Mouse (Mus musculus) MEL (cell line): Measurements from ENCODE around the gene Rexo5. TPM values are rescaled to one million over a fixed set of nuclear protein-coding genes. Genes with fewer than 3 reads are reported as not detected.

Experiments used
- DNase-seq: peaks from one replicate; pipeline ENCODE4 v3.0.0; 2011; ENCODE audit warnings: low read depth, low spot score
- H3K27ac ChIP-seq: 2 replicates; pipeline ENCODE4 v1.5.1; 2012; ENCODE audit warnings: low read depth, mild to moderate bottlenecking, control low read depth, low read length, moderate library complexity; ENCODE audit not compliant: control insufficient read depth
- H3K27me3 ChIP-seq, 2 experiments: fragments of 150-350 bp in 1 of 2; sonication (generic) in 1 of 2; 2 replicates each; pipeline ENCODE4 v1.6.1; 2012; ENCODE audit warnings: low read length in 2 of 2, mild to moderate bottlenecking in 2 of 2, improper control_type of control experiment in 1 of 2, moderate library complexity in 1 of 2; ENCODE audit not compliant: insufficient read depth in 2 of 2, control insufficient read depth in 1 of 2
- H3K36me3 ChIP-seq, 2 experiments: 2 replicates each; pipeline ENCODE4 v1.6.1; 2012 to 2014; ENCODE audit warnings: low read length in 2 of 2, improper control_type of control experiment in 1 of 2, inconsistent platforms in 1 of 2, mild to moderate bottlenecking in 1 of 2; ENCODE audit not compliant: insufficient read depth in 2 of 2, control insufficient read depth in 1 of 2
- H3K4me1 ChIP-seq, 2 experiments: fragments of 150-350 bp in 1 of 2; sonication (generic) in 1 of 2; 2 replicates each; pipeline ENCODE4 v1.6.1; 2012; ENCODE audit warnings: low read length in 2 of 2, improper control_type of control experiment in 1 of 2, mild to moderate bottlenecking in 1 of 2; ENCODE audit not compliant: insufficient read depth in 2 of 2, control insufficient read depth in 1 of 2
- H3K4me3 ChIP-seq, 2 experiments: fragments of 150-350 bp in 1 of 2; sonication (generic) in 1 of 2; 2 replicates each; pipeline ENCODE4 v1.5.1; 2012; ENCODE audit warnings: low read depth in 2 of 2, low read length in 2 of 2, mild to moderate bottlenecking in 2 of 2, moderate library complexity in 2 of 2, control low read depth in 1 of 2, improper control_type of control experiment in 1 of 2; ENCODE audit not compliant: control insufficient read depth in 1 of 2, insufficient read depth in 1 of 2
- H3K79me2 ChIP-seq: 2 replicates; pipeline ENCODE4 v1.6.1; 2012; ENCODE audit warnings: mild to moderate bottlenecking, low read length, moderate library complexity; ENCODE audit not compliant: control insufficient read depth, poor library complexity, insufficient read depth
- H3K9ac ChIP-seq: 2 replicates; pipeline ENCODE4 v1.6.1; 2012; ENCODE audit warnings: low read depth, mild to moderate bottlenecking, control low read depth, low read length, moderate library complexity; ENCODE audit not compliant: control insufficient read depth, poor library complexity, severe bottlenecking
- H3K9me3 ChIP-seq: fragments of 150-350 bp; sonication (generic); replicated peaks from 2 replicates; pipeline ENCODE4 v1.6.1; 2012; ENCODE audit warnings: mild to moderate bottlenecking, low read length, improper control_type of control experiment, moderate library complexity; ENCODE audit not compliant: insufficient read depth
- BHLHE40 ChIP-seq: IDR thresholded peaks from 2 replicates; pipeline ENCODE4 v1.6.1; 2012; ENCODE audit warnings: low read depth, mild to moderate bottlenecking, inconsistent platforms, low read length, improper control_type of control experiment, borderline replicate concordance
- CHD1 ChIP-seq: IDR thresholded peaks from 2 replicates; pipeline ENCODE4 v1.6.1; 2012; ENCODE audit warnings: low read depth, mild to moderate bottlenecking, inconsistent platforms, low read length, improper control_type of control experiment
- CHD2 ChIP-seq: IDR thresholded peaks from 2 replicates; pipeline ENCODE4 v1.6.1; 2011; ENCODE audit warnings: low read length, improper control_type of control experiment
- CTCF ChIP-seq, 3 experiments: IDR thresholded peaks in 2 of 3; conservative IDR thresholded peaks in 1 of 3; 2 replicates each; pipeline ENCODE4 v1.5.1; 2011 to 2012; ENCODE audit warnings: low read length in 3 of 3, low read depth in 2 of 3, mild to moderate bottlenecking in 2 of 3, improper control_type of control experiment in 1 of 3, inconsistent platforms in 1 of 3, mixed read lengths in 1 of 3, moderate library complexity in 1 of 3; ENCODE audit not compliant: control insufficient read depth in 1 of 3, insufficient read depth in 1 of 3, poor library complexity in 1 of 3, severe bottlenecking in 1 of 3
- E2F4 ChIP-seq: IDR thresholded peaks from 2 replicates; pipeline ENCODE4 v1.6.1; 2011; ENCODE audit warnings: low read depth, low read length, improper control_type of control experiment, borderline replicate concordance
- ELF1 ChIP-seq: IDR thresholded peaks from 2 replicates; pipeline ENCODE4 v1.6.1; 2014; ENCODE audit warnings: low read depth, mild to moderate bottlenecking, inconsistent platforms, low read length, improper control_type of control experiment, moderate library complexity
- EP300 ChIP-seq, 2 experiments: IDR thresholded peaks; 2 replicates each; pipeline ENCODE4 v1.6.1; 2011; ENCODE audit warnings: improper control_type of control experiment in 2 of 2, low read length in 2 of 2, low read depth in 1 of 2, mild to moderate bottlenecking in 1 of 2
- ETS1 ChIP-seq: IDR thresholded peaks from 2 replicates; pipeline ENCODE4 v1.6.1; 2012; ENCODE audit warnings: low read depth, mild to moderate bottlenecking, inconsistent platforms, low read length, improper control_type of control experiment, moderate library complexity
- GABPA ChIP-seq: IDR thresholded peaks from 2 replicates; pipeline ENCODE4 v1.6.1; 2012; ENCODE audit warnings: low read depth, mild to moderate bottlenecking, inconsistent platforms, low read length, improper control_type of control experiment, moderate library complexity
- GATA1 ChIP-seq: IDR thresholded peaks from 2 replicates; pipeline ENCODE4 v1.6.1; 2011; ENCODE audit warnings: low read depth, low read length, improper control_type of control experiment
- HCFC1 ChIP-seq: IDR thresholded peaks from 2 replicates; pipeline ENCODE4 v1.6.1; 2012; ENCODE audit warnings: low read depth, mild to moderate bottlenecking, inconsistent platforms, low read length, improper control_type of control experiment, moderate library complexity
- JUND ChIP-seq: IDR thresholded peaks from 2 replicates; pipeline ENCODE4 v1.6.1; 2011; ENCODE audit warnings: low read depth, mild to moderate bottlenecking, improper control_type of control experiment, low read length
- KAT2A ChIP-seq: conservative IDR thresholded peaks from 2 replicates; pipeline ENCODE4 v1.6.1; 2012; ENCODE audit warnings: low read depth, low read length, improper control_type of control experiment, inconsistent platforms
- MAX ChIP-seq: IDR thresholded peaks from 2 replicates; pipeline ENCODE4 v1.6.1; 2011; ENCODE audit warnings: low read length, improper control_type of control experiment
- MAZ ChIP-seq: IDR thresholded peaks from 2 replicates; pipeline ENCODE4 v1.6.1; 2012; ENCODE audit warnings: low read depth, mild to moderate bottlenecking, inconsistent platforms, low read length, improper control_type of control experiment
- MEF2A ChIP-seq: IDR thresholded peaks from 2 replicates; pipeline ENCODE4 v1.6.1; 2014; ENCODE audit warnings: low read depth, mild to moderate bottlenecking, inconsistent platforms, low read length, improper control_type of control experiment; ENCODE audit not compliant: poor library complexity, insufficient replicate concordance, severe bottlenecking; ENCODE audit errors: extremely low read depth
- MXI1 ChIP-seq: IDR thresholded peaks from 2 replicates; pipeline ENCODE4 v1.6.1; 2011; ENCODE audit warnings: mild to moderate bottlenecking, low read depth, low read length, improper control_type of control experiment
- MYB ChIP-seq: IDR thresholded peaks from 2 replicates; pipeline ENCODE4 v1.6.1; 2011; ENCODE audit warnings: mild to moderate bottlenecking, low read depth, low read length, improper control_type of control experiment
- MYC ChIP-seq: IDR thresholded peaks from 2 replicates; pipeline ENCODE4 v1.6.1; 2011; ENCODE audit warnings: low read depth, mild to moderate bottlenecking, low read length, improper control_type of control experiment, moderate library complexity
- NELFE ChIP-seq: IDR thresholded peaks from 2 replicates; pipeline ENCODE4 v1.6.1; 2011; ENCODE audit warnings: low read depth, low read length, improper control_type of control experiment
- NRF1 ChIP-seq: IDR thresholded peaks from 2 replicates; pipeline ENCODE4 v1.6.1; 2014; ENCODE audit warnings: low read depth, mild to moderate bottlenecking, inconsistent platforms, low read length, improper control_type of control experiment, moderate library complexity; ENCODE audit not compliant: poor library complexity, insufficient read depth, severe bottlenecking
- POLR2AphosphoS2 ChIP-seq: IDR thresholded peaks from 2 replicates; pipeline ENCODE4 v1.6.1; 2011; ENCODE audit warnings: low read length, improper control_type of control experiment
- POLR2AphosphoS5 ChIP-seq: IDR thresholded peaks from 2 replicates; pipeline ENCODE4 v1.6.1; 2012; ENCODE audit warnings: low read depth, borderline replicate concordance, mild to moderate bottlenecking, inconsistent platforms, low read length, moderate library complexity, mixed read lengths
- RAD21 ChIP-seq: IDR thresholded peaks from 2 replicates; pipeline ENCODE4 v1.6.1; 2011; ENCODE audit warnings: mild to moderate bottlenecking, low read depth, low read length, improper control_type of control experiment
- RCOR1 ChIP-seq: IDR thresholded peaks from 2 replicates; pipeline ENCODE4 v1.6.1; 2012; ENCODE audit warnings: low read depth, mild to moderate bottlenecking, inconsistent platforms, low read length, improper control_type of control experiment
- SIN3A ChIP-seq: IDR thresholded peaks from 2 replicates; pipeline ENCODE4 v1.6.1; 2012; ENCODE audit warnings: low read length, improper control_type of control experiment, inconsistent platforms
- SMC3 ChIP-seq: IDR thresholded peaks from 2 replicates; pipeline ENCODE4 v1.6.1; 2011; ENCODE audit warnings: low read depth, low read length, improper control_type of control experiment
- TAL1 ChIP-seq: IDR thresholded peaks from 2 replicates; pipeline ENCODE4 v1.6.1; 2012; ENCODE audit warnings: mild to moderate bottlenecking, inconsistent platforms, low read length, moderate library complexity, mixed read lengths
- USF1 ChIP-seq: IDR thresholded peaks from 2 replicates; pipeline ENCODE4 v1.6.1; 2014; ENCODE audit warnings: low read depth, mild to moderate bottlenecking, inconsistent platforms, low read length, improper control_type of control experiment, moderate library complexity
- USF2 ChIP-seq, 2 experiments: IDR thresholded peaks; 2 replicates each; pipeline ENCODE4 v1.6.1; 2011 to 2012; ENCODE audit warnings: improper control_type of control experiment in 2 of 2, low read length in 2 of 2, borderline replicate concordance in 1 of 2, inconsistent platforms in 1 of 2, low read depth in 1 of 2, mild to moderate bottlenecking in 1 of 2; ENCODE audit not compliant: insufficient read depth in 1 of 2
- ZKSCAN1 ChIP-seq: IDR thresholded peaks from 2 replicates; pipeline ENCODE4 v1.6.1; 2012; ENCODE audit warnings: low read depth, mild to moderate bottlenecking, inconsistent platforms, low read length, improper control_type of control experiment, moderate library complexity
- ZMIZ1 ChIP-seq: IDR thresholded peaks from 2 replicates; pipeline ENCODE4 v1.6.1; 2012; ENCODE audit warnings: low read depth, mild to moderate bottlenecking, inconsistent platforms, low read length, improper control_type of control experiment, moderate library complexity
- ZNF384 ChIP-seq: IDR thresholded peaks from 2 replicates; pipeline ENCODE4 v1.6.1; 2012; ENCODE audit warnings: low read depth, mild to moderate bottlenecking, inconsistent platforms, low read length, improper control_type of control experiment
- polyA plus RNA-seq, 2 experiments: library from polyadenylated mRNA; stranded (reverse) in 1 of 2; unstranded in 1 of 2; fragments of >175 nt in 1 of 2; fragments of >200 nt in 1 of 2; gene quantifications; 2 replicates each; pipeline versions ENCODE4 v1.2.1 to v1.2.4; 2012; ENCODE audit warnings: low replicate concordance in 2 of 2, low read depth in 1 of 2; ENCODE audit not compliant: insufficient read length in 2 of 2, insufficient read depth in 1 of 2, missing spikeins in 1 of 2
- total RNA-seq: library from RNA; depleted of rRNA; stranded (reverse); fragments of 300-350 nt; gene quantifications from 2 replicates; pipeline ENCODE4 v1.2.3, GENCODE M21; 2012

The Rexo5 gene
- total and polyA plus RNA-seq, 3 experiments, result 11.7 to 18.3 TPM; not detected in 1

- Histone ChIP-seq H3K36me3 (peaks cover 0 to 13% of the 10 kb centered on the region in 2 experiments; a peak in 2 of 4 replicates), H3K27ac (no peak overlapping the region), H3K4me1 (peaks cover 9 to 10% of the 10 kb centered on the region in 2 experiments)
Measured at GRCm38 (mm10) chr7:119862167-119862566, 68.4 kb downstream of the Rexo5 start.

GRCm38 (mm10) chr7:119864500-119864899 is 70.7 kb downstream of the Rexo5 start:
- DNase-seq, result no peak
- no peak overlapping the region for H3K4me3 ChIP-seq
- TF ChIP-seq POLR2AphosphoS5 (no peak), NRF1 (no peak), CHD2 (no peak), ZMIZ1 (no peak), CHD1 (no peak), POLR2AphosphoS2 (no peak), NELFE (no peak), MXI1 (peak; percentile 29; the same call in 1 of the 2 replicates), JUND (no peak), EP300 (IDR thresholded peaks at IDR 0.05; ENCODE audit: low read depth in 1 of 2, low read length in 2 of 2) (peak; percentile 59 to 65; a peak in 3 of 4 replicates), ZNF384 (no peak), SIN3A (no peak), SMC3 (no peak), USF1 (no peak), ELF1 (no peak), BHLHE40 (no peak), GATA1 (peak; percentile 58), MAX (no peak), RCOR1 (0 out of 2 replicates have a peak, but pooled peaks have one; percentile 23), ETS1 (no peak), TAL1 (no peak), MYB (no peak), HCFC1 (no peak), MAZ (no peak), MEF2A (no peak), GABPA (no peak)

More at GRCm38 (mm10) chr7:119862167-119862566, 68.4 kb downstream of the Rexo5 start:
- Histone ChIP-seq H3K9me3 (no peaks in the 10 kb centered on the region), H3K27me3 (no peaks in the 10 kb centered on the region), H3K79me2 (no peaks in the 10 kb centered on the region), H3K4me3 (no peak overlapping the region), H3K9ac (no peak overlapping the region)
- TF ChIP-seq TAL1 (no peak), POLR2AphosphoS5 (no peak), RAD21 (no peak), E2F4 (no peak), KAT2A (no peak), ZKSCAN1 (no peak), MAX (no peak), MYB (no peak), ETS1 (no peak), CTCF (IDR thresholded peaks at IDR 0.05 in 2 of 3, conservative IDR thresholded peaks at IDR 0.05 in 1 of 3; ENCODE audit: control insufficient read depth in 1 of 3, insufficient read depth in 1 of 3, low read depth in 2 of 3, low read length in 3 of 3, poor library complexity in 1 of 3, severe bottlenecking in 1 of 3) (no peak), BHLHE40 (no peak), HCFC1 (no peak), ELF1 (no peak), MEF2A (no peak), USF2 (IDR thresholded peaks at IDR 0.05; ENCODE audit: borderline replicate concordance in 1 of 2, insufficient read depth in 1 of 2, low read depth in 1 of 2, low read length in 2 of 2) (no peak), ZNF384 (no peak), MYC (no peak)
- no peak for DNase-seq

More at GRCm38 (mm10) chr7:119864500-119864899, 70.7 kb downstream of the Rexo5 start:
- Histone ChIP-seq H3K27ac (no peak overlapping the region), H3K4me1 (peaks cover 9 to 10% of the 10 kb centered on the region in 2 experiments), H3K79me2 (no peaks in the 10 kb centered on the region), H3K9ac (no peak overlapping the region), H3K27me3 (no peaks in the 10 kb centered on the region), H3K36me3 (peaks cover 0 to 13% of the 10 kb centered on the region in 2 experiments; a peak in 2 of 4 replicates), H3K9me3 (no peaks in the 10 kb centered on the region)
